Mouse (Mus musculus) megakaryocyte progenitor cell, adult 5-6 weeks (primary cell): ENCODE results near the gene Bmpr2. TPM values are rescaled to one million over a fixed set of nuclear protein-coding genes. Genes with fewer than 3 reads are reported as not detected.

Source experiments
- ATAC-seq: replicated peaks from 2 replicates; pipeline ENCODE4 v1.8.0; 2016; ENCODE audit warnings: mild to moderate bottlenecking, moderate TSS enrichment, inconsistent platforms; ENCODE audit not compliant: poor library complexity
- total RNA-seq, 2 experiments: library from RNA; stranded (forward) in 1 of 2; stranded (reverse) in 1 of 2; fragments of 157-497, 149-512 nt in 1 of 2; fragments of 200-1000 nt in 1 of 2; gene quantifications; 2 replicates each; pipeline versions ENCODE4 v1.2.3 to v1.2.4; 2015 to 2017

Bmpr2 gene
- total RNA-seq, 2 experiments from 2014 or later: 6.0 to 13.5 TPM

- peak; percentile 84 for ATAC-seq
These were observed 132.3 kb downstream of the Bmpr2 start for GRCm38 (mm10) chr1:59895456-59895855.

- ATAC-seq: no peak
These were observed 134.1 kb downstream of the Bmpr2 start for GRCm38 (mm10) chr1:59897147-59897798.

- ATAC-seq: 0 out of 2 replicates have a peak, but pooled peaks have one; percentile 15
These were observed 136.5 kb downstream of the Bmpr2 start for GRCm38 (mm10) chr1:59899679-59900078.

GRCm38 (mm10) chr1:59901082-59901876, 138.1 kb downstream of the Bmpr2 start:
- ATAC-seq: no peak

- no peak for ATAC-seq
These were observed 139.4 kb downstream of the Bmpr2 start for GRCm38 (mm10) chr1:59902634-59903033.

GRCm38 (mm10) chr1:59904630-59905295, 141.6 kb downstream of the Bmpr2 start:
- peak; percentile 35 for ATAC-seq

- ATAC-seq: no peak
These were observed 142.7 kb downstream of the Bmpr2 start for GRCm38 (mm10) chr1:59905916-59906315.

GRCm38 (mm10) chr1:59906819-59907521, 143.8 kb downstream of the Bmpr2 start:
- peak; percentile 62 for ATAC-seq

GRCm38 (mm10) chr1:59907700-59908099, 144.5 kb downstream of the Bmpr2 start:
- no peak for ATAC-seq

GRCm38 (mm10) chr1:59910941-59911340, 147.7 kb downstream of the Bmpr2 start:
- no peak for ATAC-seq

GRCm38 (mm10) chr1:59912413-59913157, 149.4 kb downstream of the Bmpr2 start, which contains the start of gene Fam117b:
Gene Fam117b (plus strand): TSS chr1:59913006.
- peak; percentile 85 for ATAC-seq

GRCm38 (mm10) chr1:59913195-59913868, 150.1 kb downstream of the Bmpr2 start:
- 0 out of 2 replicates have a peak, but pooled peaks have one; percentile 0 for ATAC-seq

GRCm38 (mm10) chr1:59913869-59914225, 150.6 kb downstream of the Bmpr2 start:
- ATAC-seq: peak; percentile 41

GRCm38 (mm10) chr1:59914799-59915198, 151.6 kb downstream of the Bmpr2 start:
- no peak; the same call in 1 of the 2 replicates for ATAC-seq

- peak; percentile 22 for ATAC-seq
These were observed 152.8 kb downstream of the Bmpr2 start for GRCm38 (mm10) chr1:59915843-59916610.

GRCm38 (mm10) chr1:59917401-59917800, 154.2 kb downstream of the Bmpr2 start:
- 0 out of 2 replicates have a peak, but pooled peaks have one; percentile 8 for ATAC-seq

- peak; percentile 32 for ATAC-seq
These were observed 154.9 kb downstream of the Bmpr2 start for GRCm38 (mm10) chr1:59918075-59918474.

GRCm38 (mm10) chr1:59923201-59923600, 160.0 kb downstream of the Bmpr2 start:
- ATAC-seq: no peak

GRCm38 (mm10) chr1:59923673-59924072, 160.5 kb downstream of the Bmpr2 start:
- ATAC-seq: no peak
